Mouse (Mus musculus): ENCODE data around the gene Glt1d1. TPM values are rescaled to one million over a fixed set of nuclear protein-coding genes. Genes with fewer than 3 reads are reported as not detected.

Gene Glt1d1
- polyA plus RNA-seq, 1 experiment from 2014 or later: 1.2 TPM

DNA sequence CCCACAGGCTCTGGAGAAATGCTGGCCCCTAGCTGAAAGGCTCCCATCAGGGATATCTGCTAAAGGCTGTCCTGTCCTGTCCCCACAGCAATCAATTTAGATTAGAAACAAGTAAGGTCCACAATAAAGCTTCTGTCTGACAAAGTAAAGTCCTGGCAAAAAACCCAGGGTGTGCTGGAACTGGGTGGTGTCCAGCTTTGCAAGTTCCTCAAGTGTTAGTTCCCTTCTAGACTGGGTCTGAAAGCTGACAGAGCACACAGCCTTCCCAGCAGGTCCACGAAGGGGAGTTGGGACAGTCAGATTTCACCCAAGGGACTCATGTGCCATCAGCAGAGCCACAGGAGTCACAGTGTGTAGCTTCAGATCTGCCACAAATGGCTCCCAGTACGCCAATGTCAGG lies 24.6 kb upstream of the Glt1d1 start:
- WGBS: 88% methylated on average over 2 of the region's 2 CpGs

DNA sequence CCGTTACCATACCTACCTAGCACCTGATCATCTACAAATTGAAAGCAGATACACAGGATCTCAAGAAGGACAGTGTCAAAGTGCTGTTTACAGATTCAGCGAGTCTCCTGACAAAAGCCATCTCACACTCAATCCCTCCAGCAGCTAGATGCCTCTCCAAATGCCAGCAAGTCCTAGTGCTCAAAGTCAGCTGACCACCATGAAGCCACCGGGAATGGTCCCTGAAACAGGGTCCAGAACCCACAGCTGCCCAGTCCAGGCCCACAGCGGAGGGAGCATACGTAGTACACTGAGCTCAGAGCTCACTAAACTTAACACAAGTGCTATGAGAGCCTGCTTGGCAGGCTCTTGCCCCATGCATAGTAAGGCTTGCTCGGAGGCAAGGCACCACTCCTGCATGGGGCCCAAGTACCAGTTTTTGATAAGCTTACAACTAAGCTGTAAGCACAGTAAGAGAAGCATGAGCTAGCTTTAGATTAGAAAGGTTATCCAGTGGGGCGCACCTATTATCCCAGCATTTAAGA lies 22.8 kb upstream of the Glt1d1 start:
- H3K4me1 ChIP-seq (ENCODE audit: control insufficient read depth, insufficient read depth, low read length): no peaks in the 10 kb centered on the region
- ATAC-seq (ENCODE audit: insufficient number of reproducible peaks, low FRiP score, low TSS enrichment, low read depth): no peak
- no peaks in the 10 kb centered on the region for H3K27me3 ChIP-seq (ENCODE audit: control insufficient read depth, insufficient read depth, low read length)
- H3K9ac ChIP-seq (ENCODE audit: low read length): no peak overlapping the region
- H3K9me3 ChIP-seq (ENCODE audit: control insufficient read depth, low read length): no peaks in the 10 kb centered on the region
- no peak overlapping the region for H3K27ac ChIP-seq (replicated peaks; ENCODE audit: low read depth, low read length)
- H3K4me3 ChIP-seq (ENCODE audit: low read depth, low read length): no peak overlapping the region
- H3K36me3 ChIP-seq (ENCODE audit: control insufficient read depth, insufficient read depth, low read length): peaks cover 3% of the 10 kb centered on the region
- DNase-seq (ENCODE audit: low spot score): no peak
- H3K4me2 ChIP-seq (ENCODE audit: low read depth, severe bottlenecking): no peak overlapping the region
- 79% methylated on average over 7 of the region's 7 CpGs for WGBS

More for the DNA sequence above, 24.6 kb upstream of the Glt1d1 start:
- Histone ChIP-seq H3K9ac (ENCODE audit: low read length) (no peak overlapping the region), H3K9me3 (ENCODE audit: control insufficient read depth, low read length) (no peaks in the 10 kb centered on the region), H3K27me3 (ENCODE audit: control insufficient read depth, insufficient read depth, low read length) (no peaks in the 10 kb centered on the region), H3K4me3 (ENCODE audit: low read depth, low read length) (no peak overlapping the region), H3K27ac (replicated peaks; ENCODE audit: low read depth, low read length) (no peak overlapping the region), H3K4me2 (ENCODE audit: low read depth, severe bottlenecking) (no peak overlapping the region), H3K36me3 (ENCODE audit: control insufficient read depth, insufficient read depth, low read length) (peaks cover 7% of the 10 kb centered on the region), H3K4me1 (ENCODE audit: control insufficient read depth, insufficient read depth, low read length) (no peaks in the 10 kb centered on the region)
- DNase-seq (ENCODE audit: low spot score) (no peak), ATAC-seq (ENCODE audit: insufficient number of reproducible peaks, low FRiP score, low TSS enrichment, low read depth) (no peak)

DNA sequence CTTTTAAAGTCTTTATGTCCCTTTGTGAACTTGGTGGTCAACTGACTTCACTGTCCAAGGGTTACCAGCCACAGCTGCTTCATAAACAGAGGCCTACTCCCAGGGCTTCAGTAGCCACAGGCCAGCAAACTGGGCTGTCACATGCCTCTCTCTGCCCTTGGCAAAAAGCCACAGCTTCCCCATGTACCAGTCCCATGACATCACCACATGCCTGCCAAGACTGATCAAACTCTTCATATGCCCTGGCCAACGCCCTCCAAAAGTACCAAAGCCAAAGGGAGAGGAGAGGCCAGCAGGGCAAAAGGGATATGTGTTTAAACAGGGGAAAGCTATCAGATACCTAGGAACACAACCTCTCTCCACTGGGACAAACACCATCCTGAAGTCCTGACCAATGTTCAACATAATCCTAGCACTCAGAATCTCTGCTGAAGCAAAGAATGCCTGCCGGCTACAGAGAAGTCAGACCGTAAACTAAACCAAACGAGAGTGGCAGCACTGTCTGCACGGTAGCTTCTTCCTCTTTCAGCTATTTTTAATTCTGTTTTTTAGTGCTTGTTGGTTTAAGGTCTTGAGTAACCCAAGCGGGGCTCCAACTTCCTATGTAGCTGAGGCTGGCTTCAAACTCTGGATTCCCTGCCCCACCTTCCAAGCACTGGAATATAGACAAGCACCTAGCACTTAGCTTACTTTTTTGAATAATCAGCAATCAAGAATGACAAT lies 21.1 kb upstream of the Glt1d1 start:
- no peak for ATAC-seq (ENCODE audit: insufficient number of reproducible peaks, low FRiP score, low TSS enrichment, low read depth)
- H3K27me3 ChIP-seq (ENCODE audit: control insufficient read depth, insufficient read depth, low read length): no peaks in the 10 kb centered on the region
- H3K9me3 ChIP-seq (ENCODE audit: control insufficient read depth, low read length): no peaks in the 10 kb centered on the region
- WGBS: 85% methylated on average over 6 of the region's 6 CpGs
- no peak for DNase-seq (ENCODE audit: low spot score)
- H3K4me1 ChIP-seq (ENCODE audit: control insufficient read depth, insufficient read depth, low read length): peaks cover 3% of the 10 kb centered on the region
- H3K4me2 ChIP-seq (ENCODE audit: low read depth, severe bottlenecking): no peak overlapping the region
- H3K9ac ChIP-seq (ENCODE audit: low read length): no peak overlapping the region
- H3K27ac ChIP-seq (replicated peaks; ENCODE audit: low read depth, low read length): no peak overlapping the region
- H3K36me3 ChIP-seq (ENCODE audit: control insufficient read depth, insufficient read depth, low read length): peaks cover 3% of the 10 kb centered on the region
- no peak overlapping the region for H3K4me3 ChIP-seq (ENCODE audit: low read depth, low read length)

DNA sequence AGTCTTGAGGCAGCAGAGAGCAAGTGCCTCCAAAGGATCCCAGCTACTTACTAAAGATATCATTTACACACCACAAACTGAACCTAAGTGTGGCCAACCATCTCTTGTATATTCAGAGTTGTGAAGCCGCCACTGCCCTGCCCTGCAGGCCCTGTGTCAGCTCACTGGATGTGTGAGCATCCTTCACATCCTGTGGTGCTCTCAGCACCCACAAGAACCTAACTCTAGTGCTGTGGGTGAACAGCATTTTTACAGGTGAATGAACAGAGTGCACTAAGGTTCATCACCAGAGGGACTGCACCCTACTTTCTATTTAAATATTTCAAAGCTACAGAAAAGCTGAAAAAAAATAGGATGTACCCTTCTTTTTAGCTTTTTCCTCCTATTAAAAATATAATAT lies 20.2 kb upstream of the Glt1d1 start:
- Histone ChIP-seq H3K9me3 (ENCODE audit: control insufficient read depth, low read length) (no peaks in the 10 kb centered on the region), H3K27ac (replicated peaks; ENCODE audit: low read depth, low read length) (no peak overlapping the region), H3K4me2 (ENCODE audit: low read depth, severe bottlenecking) (no peak overlapping the region), H3K4me3 (ENCODE audit: low read depth, low read length) (no peak overlapping the region), H3K9ac (ENCODE audit: low read length) (no peak overlapping the region), H3K27me3 (ENCODE audit: control insufficient read depth, insufficient read depth, low read length) (no peaks in the 10 kb centered on the region), H3K4me1 (ENCODE audit: control insufficient read depth, insufficient read depth, low read length) (peaks cover 6% of the 10 kb centered on the region), H3K36me3 (ENCODE audit: control insufficient read depth, insufficient read depth, low read length) (peaks cover 3% of the 10 kb centered on the region)
- 77% methylated on average over 1 of the region's 1 CpGs for WGBS
- DNase-seq (ENCODE audit: low spot score): no peak
- ATAC-seq (ENCODE audit: insufficient number of reproducible peaks, low FRiP score, low TSS enrichment, low read depth): no peak

DNA sequence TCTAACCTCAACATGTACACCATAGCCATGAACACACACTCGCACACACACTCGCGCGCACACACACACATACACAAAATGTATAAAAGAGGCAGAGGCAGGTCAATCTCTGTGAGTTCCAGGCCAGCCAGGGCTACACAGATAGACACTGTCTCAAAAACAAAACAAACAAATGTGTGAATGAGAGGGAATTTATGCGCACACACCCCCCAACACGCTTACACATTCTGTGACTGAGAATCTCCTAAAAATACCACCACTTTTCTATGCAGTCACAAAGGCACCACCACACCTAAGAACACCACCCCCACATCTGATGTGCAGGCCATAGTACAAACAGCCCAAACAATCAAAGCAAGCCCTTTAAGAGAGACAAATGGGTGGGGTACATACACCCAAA lies 19.7 kb upstream of the Glt1d1 start:
- no peak overlapping the region for H3K4me3 ChIP-seq (ENCODE audit: low read depth, low read length)
- H3K36me3 ChIP-seq (ENCODE audit: control insufficient read depth, insufficient read depth, low read length): peaks cover 3% of the 10 kb centered on the region
- no peaks in the 10 kb centered on the region for H3K9me3 ChIP-seq (ENCODE audit: control insufficient read depth, low read length)
- DNase-seq (ENCODE audit: low spot score) (no peak), ATAC-seq (ENCODE audit: insufficient number of reproducible peaks, low FRiP score, low TSS enrichment, low read depth) (no peak)
- no peak overlapping the region for H3K27ac ChIP-seq (replicated peaks; ENCODE audit: low read depth, low read length)
- no peaks in the 10 kb centered on the region for H3K27me3 ChIP-seq (ENCODE audit: control insufficient read depth, insufficient read depth, low read length)
- no peak overlapping the region for H3K4me2 ChIP-seq (ENCODE audit: low read depth, severe bottlenecking)
- H3K4me1 ChIP-seq (ENCODE audit: control insufficient read depth, insufficient read depth, low read length): peaks cover 6% of the 10 kb centered on the region
- WGBS: 96% methylated on average over 6 of the region's 6 CpGs
- no peak overlapping the region for H3K9ac ChIP-seq (ENCODE audit: low read length)

DNA sequence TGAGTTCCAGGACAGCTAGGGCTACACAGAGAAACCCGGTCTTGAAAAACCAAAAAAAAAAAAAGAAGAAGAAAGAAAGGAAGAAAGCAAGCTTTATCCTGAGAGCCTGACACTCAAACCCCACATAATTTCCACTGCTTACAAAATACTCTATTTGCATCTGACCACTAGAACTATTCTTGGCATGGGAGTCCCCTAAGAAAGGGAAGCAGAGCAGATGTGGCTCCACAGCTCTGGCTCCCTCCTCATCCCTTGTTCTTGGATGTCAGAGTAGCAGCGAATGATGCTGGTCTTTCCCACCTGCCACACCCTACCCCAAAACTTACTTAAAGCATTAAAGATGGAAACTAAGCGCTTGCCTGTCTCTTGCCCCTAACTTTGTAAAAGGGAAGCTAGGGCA lies 16.6 kb upstream of the Glt1d1 start:
- Histone ChIP-seq H3K4me2 (ENCODE audit: low read depth, severe bottlenecking) (peak overlapping the region; percentile 95), H3K36me3 (ENCODE audit: control insufficient read depth, insufficient read depth, low read length) (no peaks in the 10 kb centered on the region), H3K9me3 (ENCODE audit: control insufficient read depth, low read length) (no peaks in the 10 kb centered on the region), H3K4me3 (ENCODE audit: low read depth, low read length) (peak overlapping the region; percentile 98; the same call in 1 of the 2 replicates), H3K27me3 (ENCODE audit: control insufficient read depth, insufficient read depth, low read length) (no peaks in the 10 kb centered on the region), H3K4me1 (ENCODE audit: control insufficient read depth, insufficient read depth, low read length) (peaks cover 6% of the 10 kb centered on the region), H3K9ac (ENCODE audit: low read length) (peak overlapping the region; percentile 95; the same call in 1 of the 2 replicates), H3K27ac (replicated peaks; ENCODE audit: low read depth, low read length) (no peak overlapping the region)
- no peak for DNase-seq (ENCODE audit: low spot score)
- 84% methylated on average over 3 of the region's 3 CpGs for WGBS
- ATAC-seq (ENCODE audit: insufficient number of reproducible peaks, low FRiP score, low TSS enrichment, low read depth): no peak

DNA sequence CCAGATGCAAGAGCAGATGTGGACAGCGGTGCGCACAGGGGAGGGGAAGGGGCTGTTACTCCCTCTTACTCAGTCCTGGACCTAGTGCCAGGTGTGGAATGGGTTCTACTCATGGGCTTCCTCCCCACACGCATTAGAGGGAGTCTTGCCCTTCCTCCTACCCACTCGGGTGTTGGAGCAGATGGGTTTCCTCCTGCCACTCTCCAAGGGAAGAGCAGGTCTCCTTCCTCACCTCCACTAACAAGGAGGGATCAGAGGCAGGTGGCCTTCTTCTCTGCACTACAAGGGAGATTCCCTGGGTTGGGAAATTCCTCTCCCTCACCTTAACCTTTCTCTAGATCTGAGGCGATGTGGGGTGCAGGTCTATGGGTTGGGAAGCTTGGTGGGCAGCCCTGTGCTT lies 15.9 kb upstream of the Glt1d1 start:
- peak; percentile 23 for DNase-seq (ENCODE audit: low spot score)
- Histone ChIP-seq H3K27me3 (ENCODE audit: control insufficient read depth, insufficient read depth, low read length) (no peaks in the 10 kb centered on the region), H3K4me1 (ENCODE audit: control insufficient read depth, insufficient read depth, low read length) (peaks cover 6% of the 10 kb centered on the region), H3K9me3 (ENCODE audit: control insufficient read depth, low read length) (no peaks in the 10 kb centered on the region), H3K4me3 (ENCODE audit: low read depth, low read length) (peak overlapping the region; percentile 98), H3K36me3 (ENCODE audit: control insufficient read depth, insufficient read depth, low read length) (no peaks in the 10 kb centered on the region), H3K9ac (ENCODE audit: low read length) (peak overlapping the region; percentile 95), H3K4me2 (ENCODE audit: low read depth, severe bottlenecking) (peak overlapping the region; percentile 95), H3K27ac (replicated peaks; ENCODE audit: low read depth, low read length) (no peak overlapping the region)
- ATAC-seq (ENCODE audit: insufficient number of reproducible peaks, low FRiP score, low TSS enrichment, low read depth): no peak
- WGBS: 8% methylated on average over 5 of the region's 5 CpGs

DNA sequence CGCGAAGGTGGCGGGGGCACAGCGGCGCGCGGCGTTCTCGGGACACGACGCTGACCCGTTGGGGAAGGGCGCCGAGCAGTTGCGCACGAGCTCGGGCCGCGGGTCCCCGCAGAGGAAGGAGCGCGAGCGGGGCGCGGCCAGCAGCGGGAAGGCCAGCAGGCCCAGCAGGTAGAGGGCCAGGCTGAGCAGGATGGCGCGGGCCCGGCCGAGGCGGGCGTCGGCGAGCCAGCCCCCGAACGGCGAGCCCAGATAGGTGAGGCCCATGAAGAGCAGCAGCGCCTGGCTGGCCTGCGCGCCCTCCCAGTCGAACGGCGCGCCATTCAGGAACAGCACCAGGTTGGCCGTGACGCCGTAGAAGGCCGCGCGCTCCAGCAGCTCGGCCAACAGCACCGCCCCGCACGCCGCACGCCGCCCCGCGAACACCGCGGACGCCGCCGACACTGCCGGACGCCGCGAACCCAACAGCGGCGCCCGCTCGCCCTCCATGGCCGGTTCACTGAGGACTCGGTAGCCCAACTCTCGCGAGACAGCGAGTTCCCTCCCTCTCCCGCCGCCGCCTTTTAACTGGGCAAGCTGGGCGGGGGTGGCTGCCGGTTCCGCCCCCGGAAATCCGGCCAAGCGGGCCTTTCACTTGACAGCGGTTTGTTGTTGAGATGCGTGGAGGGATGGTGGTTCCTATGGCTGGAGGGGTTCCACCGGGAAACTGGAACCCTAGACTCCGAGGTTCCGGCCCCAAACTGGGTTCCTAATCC lies 15.0 kb upstream of the Glt1d1 start:
- Histone ChIP-seq H3K27me3 (ENCODE audit: control insufficient read depth, insufficient read depth, low read length) (no peaks in the 10 kb centered on the region), H3K36me3 (ENCODE audit: control insufficient read depth, insufficient read depth, low read length) (no peaks in the 10 kb centered on the region), H3K27ac (replicated peaks; ENCODE audit: low read depth, low read length) (no peak overlapping the region; the same call in 1 of the 2 replicates), H3K4me1 (ENCODE audit: control insufficient read depth, insufficient read depth, low read length) (peaks cover 6% of the 10 kb centered on the region), H3K4me3 (ENCODE audit: low read depth, low read length) (peak overlapping the region; percentile 98), H3K9ac (ENCODE audit: low read length) (peak overlapping the region; percentile 95), H3K4me2 (ENCODE audit: low read depth, severe bottlenecking) (peak overlapping the region; percentile 95), H3K9me3 (ENCODE audit: control insufficient read depth, low read length) (no peaks in the 10 kb centered on the region)
- under 1% methylated on average over 90 of the region's 91 CpGs for WGBS
- ATAC-seq (ENCODE audit: insufficient number of reproducible peaks, low FRiP score, low TSS enrichment, low read depth): peak; percentile 89
- DNase-seq (ENCODE audit: low spot score): peak; percentile 98
